Mouse (Mus musculus) G1E (cell line): ENCODE data around the gene Zfp82.

Experiments
- CTCF ChIP-seq: IDR thresholded peaks from 2 replicates; pipeline ENCODE4 v1.5.1; 2012; ENCODE audit warnings: low read depth, low read length, inconsistent platforms, mixed read lengths
- TAL1 ChIP-seq: conservative IDR thresholded peaks from 2 replicates; pipeline ENCODE4 v1.6.1; 2012; ENCODE audit warnings: low read depth, low read length, inconsistent platforms, mixed read lengths

DNA sequence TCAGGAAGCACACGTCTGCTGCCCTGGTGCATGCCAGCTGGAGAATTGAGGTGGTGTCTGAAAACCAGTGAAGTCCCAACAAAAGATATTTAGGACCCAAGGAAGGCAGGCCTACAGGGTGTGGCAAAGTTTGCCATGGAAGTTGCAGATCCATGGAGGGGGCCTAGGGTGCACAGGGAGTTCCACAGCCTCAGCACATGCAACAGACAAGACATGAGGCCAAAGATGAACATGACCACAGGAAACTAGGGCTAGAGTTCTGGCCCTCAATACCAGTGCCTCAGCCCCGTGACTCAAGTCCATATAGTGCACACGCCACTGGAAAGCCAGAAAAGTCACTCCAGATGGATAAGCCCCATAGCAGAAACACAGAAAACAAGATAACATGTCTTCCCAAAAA lies 44.1 kb downstream of the Zfp82 start:
- TF ChIP-seq CTCF (no peak), TAL1 (no peak)
